Comparison of ENCODE assay signal across 8 mouse cellular contexts in the genomic region with DNA sequence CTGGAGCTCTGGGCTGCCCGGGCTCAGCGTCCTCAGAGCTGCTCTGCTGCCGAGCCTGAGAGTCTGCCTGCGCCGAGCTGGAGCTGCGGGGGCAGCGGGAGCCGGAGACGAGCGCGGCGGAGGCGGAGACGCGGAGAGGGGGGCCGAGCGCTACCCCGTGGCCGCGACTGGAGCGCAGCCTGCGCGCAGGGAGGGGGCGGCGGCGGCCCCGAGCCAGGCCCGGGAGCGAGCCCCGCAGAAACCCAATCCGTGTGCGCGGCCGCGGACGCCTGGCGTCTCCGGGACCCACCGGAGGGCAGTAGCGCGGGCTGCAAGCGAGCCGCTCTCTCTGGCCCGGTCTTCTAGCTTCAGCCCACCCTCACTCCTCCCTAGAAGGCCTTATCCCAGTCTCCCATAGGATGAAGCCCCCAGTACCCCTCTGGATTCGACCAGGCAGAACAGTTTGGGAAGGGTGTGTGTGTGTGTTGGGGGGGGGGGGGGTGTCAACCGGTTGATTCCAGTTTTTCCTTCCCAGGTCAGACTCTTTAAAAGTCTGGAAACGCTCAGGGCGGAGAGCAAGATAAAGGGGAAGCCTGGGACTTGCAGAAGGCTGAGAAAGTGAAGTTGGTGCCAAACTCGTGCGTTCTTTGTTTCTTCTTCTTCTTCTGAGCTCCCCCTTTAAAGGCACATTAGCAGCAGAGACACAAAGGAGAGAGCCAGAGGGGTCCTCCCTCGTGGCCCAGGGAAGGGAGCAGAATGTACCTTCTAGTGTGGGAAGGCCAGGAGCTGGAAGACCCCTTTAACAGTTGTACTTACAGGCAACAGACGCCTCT. TPM values are rescaled to one million over a fixed set of nuclear protein-coding genes. Genes with fewer than 3 reads are reported as not detected.
DNase-seq lines count a peak whose midpoint lies in the region; ATAC-seq and TF ChIP-seq lines count a peak whose summit lies in the region.

A gene (minus strand): TSS at position 96 of the 812 bp plus-strand sequence.

- WGBS in forebrain, embryonic 13.5 days, result 2% methylated on average over 26 of the region's 52 CpGs

- peak; percentile 89 for ATAC-seq in forebrain, embryonic 13.5 days
- no peak for ATAC-seq in erythroid progenitor cell, adult 5-6 weeks (replicated peaks; ENCODE audit: low FRiP score, poor library complexity, severe bottlenecking)

- peak within 1 kb of the TSS; percentile 79 for H3K27ac ChIP-seq in forebrain, embryonic 13.5 days
- H3K27ac ChIP-seq in left cerebral cortex, adult 2 months, result peak within 1 kb of the TSS; percentile 79

- DNase-seq in thymus, postnatal 14 days, result peak; percentile 9
- no peak for DNase-seq in thymus, postnatal 0 days (ENCODE audit: low spot score)
- DNase-seq in heart, postnatal 36 days, result peak; percentile 50 to 56
- peak; percentile 85 to 88 for DNase-seq in left cerebral cortex, adult 2 months (ENCODE audit: extremely low spot score in 1 of 2, low spot score in 2 of 2)
- peak; percentile 72 for DNase-seq in mesoderm, embryonic 11.5 days (ENCODE audit: low read depth, low spot score)
- peak; percentile 78 for DNase-seq in right cerebral cortex, postnatal 4 days

- peaks cover 67% of the 10 kb centered on the region for H3K27me3 ChIP-seq in forebrain, embryonic 13.5 days

- H3K4me2 ChIP-seq in forebrain, embryonic 13.5 days, result peak within 1 kb of the TSS; percentile 97

- no peak; the same call in none of the 2 replicates for TF ChIP-seq CTCF in left cerebral cortex, adult 2 months (IDR thresholded peaks at IDR 0.05)

- peaks cover 48% of the 10 kb centered on the region for H3K4me1 ChIP-seq in forebrain, embryonic 13.5 days

- H3K9me3 ChIP-seq in forebrain, embryonic 13.5 days (replicated peaks), result no peaks in the 10 kb centered on the region

- intact Hi-C loops in heart, postnatal 36 days (cut with DNase I), result loop anchor here (2.0 kb wide), 1 partner anchor 200 kb away; no protein-coding TSS in a partner anchor
- intact Hi-C loops in left cerebral cortex, adult 2 months (cut with DNase I), result loop anchor here (1.0 to 5.0 kb wide), 6 partner anchors 85 to 570 kb away; no protein-coding TSS in a partner anchor

- peak within 1 kb of the TSS; percentile 61 for H3K4me3 ChIP-seq in forebrain, embryonic 13.5 days
- peak within 1 kb of the TSS; percentile 70 for H3K4me3 ChIP-seq in left cerebral cortex, adult 2 months

- H3K36me3 ChIP-seq in forebrain, embryonic 13.5 days (ENCODE audit: poor library complexity, severe bottlenecking), result no peaks in the 10 kb centered on the region

- peak within 1 kb of the TSS; percentile 77 for H3K9ac ChIP-seq in forebrain, embryonic 13.5 days

RNA-seq across cellular contexts. Expression of the gene that starts here (rescaled TPM):
- polyA plus RNA-seq in thymus, postnatal 0 days (2015; fragmentation: Nextera tagmentation; extraction: Ambion mirVana), result 0.49 and 0.60 TPM in 2 replicates
- 1.6 and 1.8 TPM in 2 replicates for polyA plus RNA-seq in forebrain, embryonic 13.5 days (2015; fragmentation: Nextera tagmentation; extraction: Ambion mirVana)
- total RNA-seq in heart, postnatal 36 days (2021), result 1 to 10 TPM; 1.1 to 2.6 TPM
- total RNA-seq in left cerebral cortex, adult 2 months (2021), result 10 to 100 TPM; 27.6 to 30.6 TPM
- total RNA-seq in erythroid progenitor cell, adult 5-6 weeks (2015; ENCODE audit: low replicate concordance), result not detected in 2 replicates
- total RNA-seq in erythroid progenitor cell, adult 5-6 weeks (2017; ENCODE audit: low replicate concordance), result 0.15 and 0.26 TPM in 2 replicates

Comparison
In these comparisons a context has a peak if more than half of its experiments do, and no peak if none do; other contexts are left out.
1. RNA of the gene that starts here (total RNA-seq): 27.6 to 30.6 TPM in left cerebral cortex, adult 2 months; 1.1 to 2.6 TPM in heart, postnatal 36 days and 0.15 to 0.26 TPM in erythroid progenitor cell, adult 5-6 weeks; every median in the first group is over 4 times any median in the second.